Mouse (Mus musculus) midbrain, postnatal 0 days (tissue): ENCODE results near the gene Clta. TPM values are rescaled to one million over a fixed set of nuclear protein-coding genes. Genes with fewer than 3 reads are reported as not detected.

Experiments
- ATAC-seq: fragments of 200-750 bp; cut with Nextera tagmentation; 2 replicates; pipeline ENCODE4 v1.8.0; 2017; ENCODE audit warnings: moderate number of reproducible peaks, mild to moderate bottlenecking, moderate TSS enrichment, moderate library complexity; ENCODE audit not compliant: low FRiP score
- DNase-seq: peaks from one replicate; pipeline ENCODE4 v3.0.0-alpha.2; 2015; ENCODE audit warnings: low spot score
- H3K27ac ChIP-seq: fragments of 300-500 bp; sonication (generic); 2 replicates; pipeline ENCODE4 v1.5.1; 2014; ENCODE audit warnings: low read depth, mild to moderate bottlenecking, low read length, mixed read lengths
- H3K27me3 ChIP-seq: fragments of 300-500 bp; sonication (generic); 2 replicates; pipeline ENCODE4 v1.6.1; 2014; ENCODE audit warnings: low read length, control low read depth, mixed read lengths; ENCODE audit not compliant: insufficient read depth
- H3K36me3 ChIP-seq: fragments of 300-500 bp; sonication (generic); 2 replicates; pipeline ENCODE4 v1.6.1; 2014; ENCODE audit warnings: low read length, control low read depth, mixed read lengths; ENCODE audit not compliant: insufficient read depth
- H3K4me1 ChIP-seq: fragments of 300-500 bp; sonication (generic); 2 replicates; pipeline ENCODE4 v1.6.1; 2014; ENCODE audit warnings: mild to moderate bottlenecking, control low read depth, antibody characterized with exemption, low read length, mixed read lengths; ENCODE audit not compliant: insufficient read depth
- H3K4me2 ChIP-seq: fragments of 300-500 bp; sonication (generic); 2 replicates; pipeline ENCODE4 v1.6.1; 2014; ENCODE audit warnings: low read depth, mild to moderate bottlenecking, low read length, mixed read lengths; ENCODE audit not compliant: poor library complexity, severe bottlenecking
- H3K4me3 ChIP-seq: fragments of 300-500 bp; sonication (generic); 2 replicates; pipeline ENCODE4 v1.5.1; 2014; ENCODE audit warnings: low read depth, mild to moderate bottlenecking, low read length, moderate library complexity
- H3K9ac ChIP-seq: fragments of 300-500 bp; sonication (generic); replicated peaks from 2 replicates; pipeline ENCODE4 v1.6.1; 2014; ENCODE audit warnings: mild to moderate bottlenecking, low read length, moderate library complexity, mixed read lengths; ENCODE audit not compliant: poor library complexity, severe bottlenecking
- H3K9me3 ChIP-seq: fragments of 300-500 bp; sonication (generic); 2 replicates; pipeline ENCODE4 v1.6.1; 2016; ENCODE audit warnings: low read length, control low read depth
- CTCF ChIP-seq: IDR thresholded peaks from 2 replicates; pipeline ENCODE4 v1.5.1; 2016; ENCODE audit warnings: antibody characterized with exemption, mild to moderate bottlenecking
- WGBS: fragments of 180-500 bp; shearing (Covaris S2); extraction: QIAGEN DNeasy Blood & Tissue Kit; methylation state at CpG from one replicate; pipeline ENCODE4 v1.1.7; 2014; 5-methylcytosine and 5-hydroxymethylcytosine counted together
- polyA plus RNA-seq: library from polyadenylated mRNA; unstranded; fragments of >200 nt; fragmentation: Nextera tagmentation; extraction: Ambion mirVana; gene quantifications from 2 replicates; pipeline ENCODE4 v1.2.1, GENCODE M21; 2015
- total RNA-seq: library from RNA; depleted of rRNA; stranded (reverse); fragments of >200 nt; gene quantifications from 2 replicates; pipeline ENCODE4 v1.2.3, GENCODE M21; 2014

The Clta gene
- total and polyA plus RNA-seq, 2 experiments from 2014 or later: 390 to 539 TPM

GRCm38 (mm10) chr4:44066891-44067290, 62.6 kb downstream of the Clta start:
- Histone ChIP-seq H3K27me3 (no peaks in the 10 kb centered on the region), H3K36me3 (peaks cover 3% of the 10 kb centered on the region; the same call in 1 of the 2 replicates), H3K9me3 (no peaks in the 10 kb centered on the region), H3K27ac (no peak overlapping the region), H3K4me2 (no peak overlapping the region), H3K9ac (no peak overlapping the region), H3K4me1 (peaks cover 5% of the 10 kb centered on the region), H3K4me3 (no peak overlapping the region)
- TF ChIP-seq CTCF: no peak
- DNase-seq (no peak), ATAC-seq (no peak)
- WGBS: 94% methylated on average over 6 of the region's 6 CpGs

- Histone ChIP-seq H3K27ac (no peak overlapping the region), H3K27me3 (no peaks in the 10 kb centered on the region), H3K4me1 (peaks cover 5% of the 10 kb centered on the region), H3K9me3 (no peaks in the 10 kb centered on the region), H3K4me2 (no peak overlapping the region), H3K9ac (no peak overlapping the region), H3K36me3 (no peaks in the 10 kb centered on the region), H3K4me3 (no peak overlapping the region)
- 30% methylated on average over 9 of the region's 9 CpGs for WGBS
- ATAC-seq: no peak
- DNase-seq: no peak
- no peak for TF ChIP-seq CTCF
These were observed 64.5 kb downstream of the Clta start for GRCm38 (mm10) chr4:44068736-44069135.

- 95% methylated on average over 4 of the region's 4 CpGs for WGBS
- ATAC-seq: no peak
- no peak overlapping the region for H3K9ac ChIP-seq
These were observed 65.2 kb downstream of the Clta start for GRCm38 (mm10) chr4:44069411-44069810.

GRCm38 (mm10) chr4:44070641-44071040, 66.4 kb downstream of the Clta start:
- Histone ChIP-seq H3K36me3 (no peaks in the 10 kb centered on the region), H3K9me3 (no peaks in the 10 kb centered on the region), H3K4me1 (peaks cover 5% of the 10 kb centered on the region), H3K9ac (no peak overlapping the region), H3K27ac (no peak overlapping the region), H3K27me3 (no peaks in the 10 kb centered on the region), H3K4me3 (0 out of 2 replicates have a peak overlapping the region, but pooled peaks have one; percentile 88), H3K4me2 (peak overlapping the region; percentile 70)
- DNase-seq (no peak), ATAC-seq (no peak)
- 75% methylated on average over 4 of the region's 4 CpGs for WGBS
- no peak for TF ChIP-seq CTCF

More at GRCm38 (mm10) chr4:44069411-44069810, 65.2 kb downstream of the Clta start:
- TF ChIP-seq CTCF: no peak
- peaks cover 5% of the 10 kb centered on the region for H3K4me1 ChIP-seq
- no peak overlapping the region for H3K27ac ChIP-seq
- no peak for DNase-seq
- no peaks in the 10 kb centered on the region for H3K9me3 ChIP-seq
- no peak overlapping the region for H3K4me2 ChIP-seq
- H3K27me3 ChIP-seq: no peaks in the 10 kb centered on the region
- H3K36me3 ChIP-seq: no peaks in the 10 kb centered on the region
- no peak overlapping the region for H3K4me3 ChIP-seq

- no peak for TF ChIP-seq CTCF
- peak overlapping the region; percentile 79 for H3K27ac ChIP-seq
- no peaks in the 10 kb centered on the region for H3K9me3 ChIP-seq
- no peak for DNase-seq
- peak overlapping the region; percentile 88 for H3K4me3 ChIP-seq
- no peaks in the 10 kb centered on the region for H3K36me3 ChIP-seq
- ATAC-seq: 0 out of 2 replicates have a peak, but pooled peaks have one; percentile 24
- H3K4me1 ChIP-seq: peaks cover 5% of the 10 kb centered on the region
- H3K9ac ChIP-seq: peak overlapping the region; percentile 85
- peak overlapping the region; percentile 70 for H3K4me2 ChIP-seq
- H3K27me3 ChIP-seq: no peaks in the 10 kb centered on the region
- WGBS: 10% methylated on average over 11 of the region's 11 CpGs
These were observed 67.5 kb downstream of the Clta start for GRCm38 (mm10) chr4:44071741-44072145.

- Histone ChIP-seq H3K27ac (peak overlapping the region; percentile 79), H3K4me3 (peak overlapping the region; percentile 88), H3K27me3 (no peaks in the 10 kb centered on the region), H3K4me1 (peaks cover 5% of the 10 kb centered on the region), H3K36me3 (no peaks in the 10 kb centered on the region), H3K4me2 (peak overlapping the region; percentile 70), H3K9ac (peak overlapping the region; percentile 85), H3K9me3 (no peaks in the 10 kb centered on the region)
- DNase-seq: peak; percentile 95
- no peak for TF ChIP-seq CTCF
- WGBS: under 1% methylated on average over 70 of the region's 70 CpGs
- ATAC-seq: peak; percentile 96
These were observed 68.1 kb downstream of the Clta start for GRCm38 (mm10) chr4:44072146-44072872.
